Mouse (Mus musculus) ES-E14 (cell line): Measurements from ENCODE around the gene Creb3l1. TPM values are rescaled to one million over a fixed set of nuclear protein-coding genes. Genes with fewer than 3 reads are reported as not detected.

Experiments used
- DNase-seq: peaks from one replicate; pipeline ENCODE4 v3.0.0-alpha.2; 2013; ENCODE audit warnings: low read depth, low spot score
- H3K27ac ChIP-seq: 2 replicates; pipeline ENCODE4 v1.5.1; 2012; ENCODE audit warnings: low read depth, mild to moderate bottlenecking, low read length, moderate library complexity, mixed read lengths; ENCODE audit not compliant: poor library complexity, insufficient read depth, severe bottlenecking
- H3K36me3 ChIP-seq: 2 replicates; pipeline ENCODE4 v1.6.1; 2012; ENCODE audit warnings: mild to moderate bottlenecking, low read length, moderate library complexity, mixed read lengths; ENCODE audit not compliant: control insufficient read depth, poor library complexity, insufficient read depth, severe bottlenecking
- H3K4me1 ChIP-seq, 2 experiments: fragments of 150-350 bp in 1 of 2; sonication (generic) in 1 of 2; 2 replicates each; pipeline ENCODE4 v1.6.1; 2012; ENCODE audit warnings: low read length in 2 of 2, mild to moderate bottlenecking in 1 of 2, mixed read lengths in 1 of 2; ENCODE audit not compliant: control insufficient read depth in 2 of 2, insufficient read depth in 2 of 2, poor library complexity in 1 of 2
- H3K4me3 ChIP-seq, 2 experiments: fragments of 150-350 bp in 1 of 2; sonication (generic) in 1 of 2; 2 replicates each; pipeline ENCODE4 v1.5.1; 2012; ENCODE audit warnings: low read length in 2 of 2, low read depth in 1 of 2, mild to moderate bottlenecking in 1 of 2, mixed read lengths in 1 of 2; ENCODE audit not compliant: insufficient read depth in 1 of 2, poor library complexity in 1 of 2, severe bottlenecking in 1 of 2
- H3K9ac ChIP-seq: 2 replicates; pipeline ENCODE4 v1.6.1; 2012; ENCODE audit warnings: low read depth, mild to moderate bottlenecking, low read length, mixed read lengths; ENCODE audit not compliant: poor library complexity, insufficient read depth, severe bottlenecking
- H3K9me3 ChIP-seq: fragments of 150-350 bp; sonication (generic); 2 replicates; pipeline ENCODE4 v1.6.1; 2012; ENCODE audit warnings: low read depth, mild to moderate bottlenecking, low read length; ENCODE audit not compliant: control insufficient read depth, insufficient read depth
- CHD2 ChIP-seq: IDR thresholded peaks from 2 replicates; pipeline ENCODE4 v1.6.1; 2014; ENCODE audit warnings: mild to moderate bottlenecking, low read depth, low read length, inconsistent platforms
- HCFC1 ChIP-seq: IDR thresholded peaks from 2 replicates; pipeline ENCODE4 v1.6.1; 2012; ENCODE audit warnings: low read length, inconsistent platforms, borderline replicate concordance; ENCODE audit not compliant: insufficient read depth
- MAFK ChIP-seq: IDR thresholded peaks from 2 replicates; pipeline ENCODE4 v1.6.1; 2014; ENCODE audit warnings: mild to moderate bottlenecking, low read depth, low read length, inconsistent platforms; ENCODE audit not compliant: insufficient read depth
- ZC3H11A ChIP-seq: IDR thresholded peaks from 2 replicates; pipeline ENCODE4 v1.6.1; 2012; ENCODE audit warnings: low read depth, mild to moderate bottlenecking, inconsistent platforms, low read length, borderline replicate concordance
- ZNF384 ChIP-seq: IDR thresholded peaks from 2 replicates; pipeline ENCODE4 v1.6.1; 2012; ENCODE audit warnings: low read depth, low read length, inconsistent platforms
- in situ Hi-C, 2 experiments: fragments of 600-800 bp; cut with MboI; formaldehyde crosslinking; loops; one replicate each; pipeline ENCODE4 v1.15.1; 2025; ENCODE audit warnings: low sequenced_read_pairs in 2 of 2, inconsistent platforms in 1 of 2; ENCODE audit not compliant: unreplicated experiment in 2 of 2
- total RNA-seq: library from RNA; depleted of rRNA; stranded (reverse); fragments of 300-350 nt; gene quantifications from 2 replicates; pipeline ENCODE4 v1.2.3, GENCODE M21; 2012

The Creb3l1 gene
- total RNA-seq, 1 experiment: 5.4 TPM

DNA sequence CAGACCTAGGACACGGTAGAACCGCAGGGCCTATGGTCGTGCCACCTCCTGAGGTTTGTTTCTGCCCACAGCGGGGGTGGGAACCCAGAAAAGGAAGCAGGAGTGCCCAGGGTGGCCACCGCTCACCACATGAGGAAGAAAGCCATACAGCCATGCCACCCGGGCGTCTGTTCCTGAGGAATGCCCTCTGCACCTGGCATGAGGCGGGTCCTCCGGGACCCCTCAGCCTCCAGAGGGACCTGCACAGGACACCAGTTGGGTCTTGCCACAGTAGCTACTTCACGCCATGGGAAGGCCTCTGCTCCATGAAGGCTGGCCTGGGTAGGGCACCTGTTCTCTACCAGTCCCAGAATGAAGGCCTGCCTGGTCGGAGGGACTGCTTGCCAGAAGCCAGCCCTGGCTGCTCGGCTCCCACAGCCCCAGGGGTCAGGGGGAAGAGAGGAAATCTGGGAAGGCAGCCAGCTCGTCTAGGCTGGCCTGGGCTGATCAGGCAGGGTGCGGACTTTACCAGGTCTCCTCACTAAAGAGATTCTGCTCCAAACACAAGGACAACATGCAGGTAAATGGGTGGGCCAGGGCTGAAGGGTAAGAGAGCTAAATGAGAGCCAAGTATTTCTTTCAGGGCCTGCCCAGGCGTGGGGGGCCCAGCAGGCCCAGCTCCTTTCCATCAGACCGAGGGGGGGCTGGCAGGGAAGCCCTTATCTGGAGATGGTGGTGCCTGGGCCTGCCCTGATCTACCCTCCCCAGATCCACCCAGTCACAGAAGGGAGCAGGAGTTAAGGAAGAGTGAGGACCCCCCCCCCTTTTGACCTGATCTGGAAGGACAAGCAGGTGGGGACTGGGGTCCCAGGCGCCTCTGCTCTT is 74.7 kb downstream of the Creb3l1 start:
- Histone ChIP-seq H3K4me3 (no peak overlapping the region), H3K36me3 (peaks cover 2% of the 10 kb centered on the region; the same call in 1 of the 2 replicates), H3K9ac (no peak overlapping the region; the same call in 1 of the 2 replicates), H3K9me3 (no peaks in the 10 kb centered on the region), H3K4me1 (peaks cover 0 to 29% of the 10 kb centered on the region in 2 experiments; a peak in 3 of 4 replicates), H3K27ac (no peak overlapping the region)
- TF ChIP-seq ZC3H11A: no peak
- TF ChIP-seq ZNF384: no peak
- TF ChIP-seq CHD2: no peak
- TF ChIP-seq HCFC1: no peak
- TF ChIP-seq MAFK: no peak
- no peak for DNase-seq
- in situ Hi-C loops: no loop called here

DNA sequence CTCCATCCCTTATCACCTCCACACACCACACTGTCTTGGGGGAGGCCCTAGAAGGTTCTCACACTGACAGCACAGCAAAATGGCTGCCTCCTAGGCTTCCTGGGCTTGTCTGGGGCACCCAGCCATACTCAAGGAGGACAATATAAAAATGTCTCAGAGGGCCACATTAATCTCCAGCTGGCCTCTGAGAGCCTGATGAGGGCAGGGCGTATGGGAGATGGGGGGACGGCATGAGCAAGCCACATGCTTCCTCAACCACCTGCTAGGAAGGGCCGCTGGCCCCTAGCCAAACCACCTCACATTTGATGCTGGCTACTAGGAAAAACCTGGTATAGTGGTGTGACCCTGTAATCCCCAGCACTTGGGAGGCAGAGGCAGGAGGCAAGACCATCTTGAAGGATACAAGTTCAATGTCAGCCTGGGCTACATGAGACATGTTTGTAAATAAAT is 75.5 kb downstream of the Creb3l1 start:
- no peak overlapping the region for H3K9ac ChIP-seq
- TF ChIP-seq CHD2: no peak
- TF ChIP-seq ZNF384: no peak
- H3K4me3 ChIP-seq: no peak overlapping the region
- H3K36me3 ChIP-seq: peaks cover 3% of the 10 kb centered on the region; the same call in 1 of the 2 replicates
- in situ Hi-C loops: no loop called here
- H3K4me1 ChIP-seq: peaks cover 0 to 32% of the 10 kb centered on the region in 2 experiments; a peak in 3 of 4 replicates
- no peak for DNase-seq
- H3K27ac ChIP-seq: no peak overlapping the region
- no peaks in the 10 kb centered on the region for H3K9me3 ChIP-seq

GRCm38 (mm10) chr2:91948151-91948509 is 76.2 kb downstream of the Creb3l1 start:
- no peak overlapping the region for H3K27ac ChIP-seq
- DNase-seq: no peak
- in situ Hi-C loops: no loop called here
- H3K9ac ChIP-seq: no peak overlapping the region
- no peak overlapping the region for H3K4me3 ChIP-seq
- TF ChIP-seq MAFK (no peak), HCFC1 (no peak), ZNF384 (no peak), CHD2 (no peak), ZC3H11A (no peak)
- H3K4me1 ChIP-seq: peaks cover 0 to 30% of the 10 kb centered on the region in 2 experiments; a peak in 3 of 4 replicates
- no peaks in the 10 kb centered on the region for H3K9me3 ChIP-seq
- H3K36me3 ChIP-seq: peaks cover 6% of the 10 kb centered on the region; the same call in 1 of the 2 replicates

GRCm38 (mm10) chr2:91947397-91948150 is 76.7 kb downstream of the Creb3l1 start:
- no peak overlapping the region for H3K9ac ChIP-seq
- H3K27ac ChIP-seq: no peak overlapping the region
- peaks cover 6% of the 10 kb centered on the region; the same call in 1 of the 2 replicates for H3K36me3 ChIP-seq
- peaks cover 0 to 30% of the 10 kb centered on the region in 2 experiments; a peak in 3 of 4 replicates for H3K4me1 ChIP-seq
- in situ Hi-C loops: no loop called here
- no peak overlapping the region for H3K4me3 ChIP-seq
- no peaks in the 10 kb centered on the region for H3K9me3 ChIP-seq
- no peak for TF ChIP-seq HCFC1
- TF ChIP-seq ZC3H11A: no peak
- TF ChIP-seq MAFK: no peak
- TF ChIP-seq ZNF384: no peak
- TF ChIP-seq CHD2: no peak
- no peak for DNase-seq
